Mouse (Mus musculus) lung, postnatal 0 days (tissue): ENCODE results near the gene Ptprs. TPM values are rescaled to one million over a fixed set of nuclear protein-coding genes. Genes with fewer than 3 reads are reported as not detected.

ENCODE experiments used
- ATAC-seq: fragments of 200-750 bp; cut with Nextera tagmentation; 2 replicates; pipeline ENCODE4 v1.8.0; 2017; ENCODE audit warnings: moderate library complexity
- DNase-seq: peaks from one replicate; pipeline ENCODE4 v3.0.0-alpha.2; 2016; ENCODE audit warnings: low spot score
- H3K27ac ChIP-seq: fragments of 300-500 bp; sonication (generic); 2 replicates; pipeline ENCODE4 v1.5.1; 2014; ENCODE audit warnings: antibody characterized with exemption, mild to moderate bottlenecking, low read length, mixed read lengths
- H3K27me3 ChIP-seq: fragments of 300-500 bp; sonication (generic); replicated peaks from 2 replicates; pipeline ENCODE4 v1.6.1; 2014; ENCODE audit warnings: low read length, mixed read lengths; ENCODE audit not compliant: insufficient read depth
- H3K36me3 ChIP-seq: fragments of 300-500 bp; sonication (generic); 2 replicates; pipeline ENCODE4 v1.6.1; 2014; ENCODE audit warnings: low read length, mixed read lengths; ENCODE audit not compliant: insufficient read depth
- H3K4me1 ChIP-seq: fragments of 300-500 bp; sonication (generic); 2 replicates; pipeline ENCODE4 v1.6.1; 2014; ENCODE audit warnings: antibody characterized with exemption, low read depth, low read length, mixed read lengths; ENCODE audit not compliant: insufficient read depth
- H3K4me2 ChIP-seq: fragments of 300-500 bp; sonication (generic); replicated peaks from 2 replicates; pipeline ENCODE4 v1.6.1; 2014; ENCODE audit warnings: low read depth, mild to moderate bottlenecking, low read length, moderate library complexity, mixed read lengths
- H3K4me3 ChIP-seq: fragments of 300-500 bp; sonication (generic); 2 replicates; pipeline ENCODE4 v1.5.1; 2014; ENCODE audit warnings: low read depth, low read length
- H3K9ac ChIP-seq: fragments of 300-500 bp; sonication (generic); replicated peaks from 2 replicates; pipeline ENCODE4 v1.6.1; 2014; ENCODE audit warnings: low read depth, mild to moderate bottlenecking
- H3K9me3 ChIP-seq: fragments of 300-500 bp; sonication (generic); 2 replicates; pipeline ENCODE4 v1.6.1; 2016; ENCODE audit warnings: low read length, mixed read lengths
- CTCF ChIP-seq: IDR thresholded peaks from 2 replicates; pipeline ENCODE4 v1.5.1; 2016; ENCODE audit warnings: antibody characterized with exemption, mild to moderate bottlenecking
- EP300 ChIP-seq: IDR thresholded peaks from 2 replicates; pipeline ENCODE4 v1.6.1; 2016; ENCODE audit warnings: antibody characterized with exemption, mild to moderate bottlenecking, control low read depth
- WGBS: fragments of 180-500 bp; shearing (Covaris S2); extraction: QIAGEN DNeasy Blood & Tissue Kit; methylation state at CpG from one replicate; pipeline ENCODE4 v1.1.7; 2014; 5-methylcytosine and 5-hydroxymethylcytosine counted together
- polyA plus RNA-seq: library from polyadenylated mRNA; unstranded; fragments of >200 nt; fragmentation: Nextera tagmentation; extraction: Ambion mirVana; gene quantifications from 2 replicates; pipeline ENCODE4 v1.2.1, GENCODE M21; 2015

The Ptprs gene
- polyA plus RNA-seq, 1 experiment from 2014 or later, result 25.6 TPM

DNA sequence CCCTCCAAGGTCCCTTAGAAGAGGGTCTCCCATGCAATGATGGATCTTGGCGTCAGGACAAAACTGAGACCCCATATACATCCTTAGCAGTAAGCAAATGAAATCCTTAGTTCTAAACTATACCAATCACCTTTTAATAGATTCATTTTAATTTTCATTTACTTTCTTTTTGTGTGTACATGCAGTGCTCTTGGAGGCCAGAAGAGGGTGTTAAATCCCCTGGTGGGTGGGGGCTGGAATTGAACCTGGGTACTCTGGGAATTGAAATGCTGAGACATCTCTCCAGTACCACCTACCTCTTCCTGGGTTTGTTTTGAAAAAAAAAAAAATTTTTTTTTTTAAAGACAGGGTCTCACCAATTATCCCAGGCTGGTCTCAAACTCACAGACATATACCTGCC is 18.8 kb downstream of the Ptprs start:
- no peaks in the 10 kb centered on the region for H3K36me3 ChIP-seq
- H3K9ac ChIP-seq, result no peak overlapping the region
- ATAC-seq (no peak), DNase-seq (no peak)
- WGBS, result 94% methylated on average over 1 of the region's 1 CpGs
- no peak overlapping the region for H3K4me3 ChIP-seq
- H3K27me3 ChIP-seq, result no peaks in the 10 kb centered on the region
- peaks cover 10% of the 10 kb centered on the region; the same call in 1 of the 2 replicates for H3K4me1 ChIP-seq
- no peaks in the 10 kb centered on the region for H3K9me3 ChIP-seq
- H3K4me2 ChIP-seq, result no peak overlapping the region
- H3K27ac ChIP-seq, result no peak overlapping the region
- TF ChIP-seq EP300 (no peak), CTCF (peak; percentile 58)

- Histone ChIP-seq H3K4me3 (no peak overlapping the region), H3K36me3 (peaks cover 4% of the 10 kb centered on the region; the same call in 1 of the 2 replicates), H3K4me1 (peaks cover 10% of the 10 kb centered on the region; the same call in 1 of the 2 replicates), H3K9me3 (no peaks in the 10 kb centered on the region), H3K9ac (no peak overlapping the region), H3K27me3 (no peaks in the 10 kb centered on the region), H3K27ac (no peak overlapping the region), H3K4me2 (no peak overlapping the region)
- no peak for ATAC-seq
- TF ChIP-seq EP300 (no peak), CTCF (no peak)
- WGBS, result 75% methylated on average over 5 of the region's 5 CpGs
- DNase-seq, result no peak
Observed at GRCm38 (mm10) chr17:56456353-56456752, 19.9 kb downstream of the Ptprs start.

DNA sequence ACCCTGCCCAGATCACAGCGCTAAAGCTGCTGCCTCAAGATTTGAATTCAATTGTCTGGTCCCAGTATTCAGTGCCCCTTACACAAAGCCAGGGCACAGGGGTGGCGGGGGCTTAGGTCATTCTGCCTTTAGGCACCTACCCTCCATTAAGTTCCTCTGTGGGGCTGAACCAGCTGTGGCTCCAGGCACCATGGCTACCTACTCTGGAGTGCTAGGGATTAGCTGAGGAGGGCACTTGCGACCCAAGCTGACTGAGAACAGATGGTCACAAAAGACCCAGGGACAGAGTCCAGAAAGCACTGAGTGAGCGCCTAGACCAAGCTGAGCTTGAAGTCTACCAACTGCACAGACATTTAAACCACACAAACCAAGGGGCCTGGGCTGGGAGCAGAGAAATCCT is 22.6 kb downstream of the Ptprs start:
- DNase-seq (no peak), ATAC-seq (no peak)
- no peak overlapping the region for H3K4me3 ChIP-seq
- TF ChIP-seq EP300 (no peak), CTCF (no peak)
- H3K27ac ChIP-seq, result no peak overlapping the region
- no peak overlapping the region for H3K4me2 ChIP-seq
- peaks cover 10% of the 10 kb centered on the region; the same call in 1 of the 2 replicates for H3K36me3 ChIP-seq
- H3K9ac ChIP-seq, result no peak overlapping the region
- H3K27me3 ChIP-seq, result no peaks in the 10 kb centered on the region
- no peaks in the 10 kb centered on the region for H3K9me3 ChIP-seq
- WGBS, result 91% methylated on average over 4 of the region's 4 CpGs
- H3K4me1 ChIP-seq, result no peaks in the 10 kb centered on the region

DNA sequence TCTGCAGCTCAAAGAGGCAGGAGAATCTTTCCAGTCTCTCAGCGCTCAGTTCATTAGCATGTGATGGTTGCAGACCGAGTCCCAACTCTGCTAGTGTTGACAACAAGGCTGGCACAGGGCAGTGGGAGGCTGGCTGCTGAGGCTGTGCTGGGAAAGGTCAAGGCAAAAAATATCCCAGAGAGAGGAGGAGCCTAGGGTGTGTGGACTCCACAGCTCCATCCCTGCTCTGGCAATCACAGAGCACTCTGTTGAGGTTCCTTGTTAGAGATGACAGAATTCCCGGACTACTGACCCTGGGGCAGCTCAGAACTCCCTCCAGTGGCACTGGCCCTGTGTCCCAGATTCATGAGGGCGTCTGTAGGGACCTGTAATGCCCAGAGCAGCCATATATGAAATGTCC is 23.0 kb downstream of the Ptprs start:
- Histone ChIP-seq H3K9me3 (no peaks in the 10 kb centered on the region), H3K4me3 (no peak overlapping the region), H3K9ac (no peak overlapping the region), H3K4me2 (no peak overlapping the region), H3K4me1 (no peaks in the 10 kb centered on the region), H3K36me3 (peaks cover 11% of the 10 kb centered on the region; the same call in 1 of the 2 replicates), H3K27me3 (no peaks in the 10 kb centered on the region), H3K27ac (no peak overlapping the region)
- no peak for DNase-seq
- TF ChIP-seq CTCF (no peak), EP300 (no peak)
- ATAC-seq, result no peak
- WGBS, result 86% methylated on average over 4 of the region's 4 CpGs

DNA sequence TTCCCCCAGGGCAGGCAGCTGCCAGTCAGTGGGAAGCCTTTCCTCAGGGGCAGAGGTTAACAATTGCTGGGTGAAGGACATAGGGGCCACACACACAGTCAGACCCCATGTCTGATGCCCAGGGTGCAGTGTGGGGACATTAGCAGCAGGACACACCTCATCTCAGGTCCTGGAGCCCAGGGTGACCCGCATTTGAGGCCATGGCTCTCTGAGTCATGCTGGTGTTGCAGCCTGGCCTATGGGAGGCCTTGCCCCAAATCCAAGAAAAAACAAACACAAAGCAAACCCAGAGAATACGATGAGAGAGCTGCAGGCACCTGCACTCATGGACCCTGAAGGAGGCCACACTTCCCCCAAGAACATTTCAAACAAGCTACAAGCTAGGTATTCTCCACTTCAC is 28.6 kb downstream of the Ptprs start:
- 73% methylated on average over 2 of the region's 2 CpGs for WGBS
- no peak for DNase-seq
- H3K27ac ChIP-seq, result no peak overlapping the region
- H3K9ac ChIP-seq, result no peak overlapping the region
- TF ChIP-seq CTCF (no peak), EP300 (no peak)
- no peak overlapping the region for H3K4me3 ChIP-seq
- peaks cover 20% of the 10 kb centered on the region; the same call in 1 of the 2 replicates for H3K36me3 ChIP-seq
- H3K27me3 ChIP-seq, result no peaks in the 10 kb centered on the region
- ATAC-seq, result no peak
- H3K9me3 ChIP-seq, result no peaks in the 10 kb centered on the region
- H3K4me2 ChIP-seq, result no peak overlapping the region
- no peaks in the 10 kb centered on the region for H3K4me1 ChIP-seq

DNA sequence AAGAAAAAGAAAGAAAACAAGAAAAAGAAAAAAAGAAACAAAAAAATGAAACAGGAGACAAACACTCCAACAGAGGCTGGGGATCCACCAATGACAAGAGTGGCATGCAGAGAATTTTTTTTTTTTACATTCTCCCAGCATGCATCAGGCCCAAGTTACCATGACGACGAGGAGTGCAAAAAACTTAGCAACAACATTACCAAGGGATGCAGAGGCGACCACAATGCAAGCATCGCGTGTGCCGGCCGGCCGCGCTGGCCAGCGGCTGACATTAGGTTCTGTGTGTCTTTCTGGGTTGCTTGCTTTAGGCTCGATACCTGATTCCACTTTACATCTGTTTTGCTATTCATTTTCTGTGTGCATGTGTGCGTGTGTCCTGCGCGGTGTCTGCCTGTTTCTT is 30.9 kb downstream of the Ptprs start:
- Histone ChIP-seq H3K9me3 (no peaks in the 10 kb centered on the region), H3K9ac (no peak overlapping the region), H3K4me1 (no peaks in the 10 kb centered on the region), H3K36me3 (peaks cover 10% of the 10 kb centered on the region; the same call in 1 of the 2 replicates), H3K27ac (no peak overlapping the region), H3K4me2 (no peak overlapping the region), H3K27me3 (no peaks in the 10 kb centered on the region), H3K4me3 (no peak overlapping the region)
- ATAC-seq (no peak), DNase-seq (peak; percentile 38)
- 76% methylated on average over 14 of the region's 14 CpGs for WGBS
- no peak for TF ChIP-seq EP300
- TF ChIP-seq CTCF, result no peak

GRCm38 (mm10) chr17:56444771-56445170 is 31.5 kb downstream of the Ptprs start:
- H3K4me2 ChIP-seq, result no peak overlapping the region
- no peak overlapping the region for H3K4me3 ChIP-seq
- no peaks in the 10 kb centered on the region for H3K4me1 ChIP-seq
- ATAC-seq (no peak), DNase-seq (no peak)
- TF ChIP-seq CTCF, result no peak
- TF ChIP-seq EP300, result no peak
- WGBS, result 86% methylated on average over 3 of the region's 3 CpGs
- H3K9me3 ChIP-seq, result no peaks in the 10 kb centered on the region
- peaks cover 10% of the 10 kb centered on the region; the same call in 1 of the 2 replicates for H3K36me3 ChIP-seq
- H3K27me3 ChIP-seq, result no peaks in the 10 kb centered on the region
- no peak overlapping the region for H3K9ac ChIP-seq
- no peak overlapping the region for H3K27ac ChIP-seq
